Mouse (Mus musculus): ENCODE data around the gene Dgkh. TPM values are rescaled to one million over a fixed set of nuclear protein-coding genes. Genes with fewer than 3 reads are reported as not detected.
A peak's percentile ranks its signal among the peaks of the same experiment; 100 is the strongest.
"Not testable (repeated sequence)": the region's sequence is repeated elsewhere in the genome, so short reads cannot be mapped to it uniquely, and the experiment has no call there.

Dgkh gene
- total RNA-seq (2021): 1 to 10 TPM; 2.8 to 3.3 TPM
- long read RNA-seq, experiment 1, full-length matches to known transcripts: 2 of 2 reads
- long read RNA-seq, experiment 1, partial matches to known transcripts: 0 of 2 reads
- long read RNA-seq, experiment 1, other reads (novel, unspliced or antisense): 0 of 2 reads
- long read RNA-seq, experiment 2, partial matches to known transcripts: 0 of 1 reads
- long read RNA-seq, experiment 2, other reads (novel, unspliced or antisense): 1 of 1 reads

DNA sequence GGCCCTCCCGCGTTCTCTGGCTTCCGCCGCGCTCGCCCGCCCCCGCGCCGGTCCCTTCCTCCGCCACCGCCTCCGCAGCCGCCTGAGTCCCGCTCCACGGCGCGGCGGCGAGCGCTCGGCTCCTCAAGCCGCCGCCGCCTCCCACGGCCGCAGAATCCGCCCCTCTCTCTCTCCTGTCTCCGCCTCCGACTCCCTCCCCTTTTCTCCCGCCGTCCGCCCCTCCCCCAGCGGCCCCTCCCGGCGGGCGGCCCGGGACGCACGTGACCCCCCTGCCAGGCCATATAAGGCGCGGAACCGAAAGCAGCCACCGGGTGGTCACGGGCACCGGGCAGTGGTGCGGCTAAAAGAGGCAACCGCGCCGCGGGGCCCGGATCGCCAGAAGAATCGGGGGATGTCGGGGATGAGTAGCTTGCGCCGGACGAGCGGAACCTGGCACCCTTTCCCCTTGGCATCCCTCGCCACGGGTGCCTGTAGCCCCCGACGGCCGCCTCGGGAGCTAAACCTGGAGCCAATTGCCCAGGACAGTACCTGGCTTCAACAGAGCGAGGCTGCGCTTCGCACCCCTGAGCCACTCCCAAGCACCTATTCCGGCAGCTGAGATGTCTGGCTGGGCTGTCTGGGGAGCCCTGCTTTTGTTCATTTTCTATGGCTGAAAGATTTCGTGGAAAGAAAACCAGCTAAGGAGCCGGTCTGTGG is at the start of gene Dgkh:
TSS of gene Dgkh (minus strand) at position 160 of the 696 bp plus-strand sequence.
- peak; percentile 96 for DNase-seq
- TF ChIP-seq CTCF (IDR thresholded peaks at IDR 0.05): no peak
- H3K4me3 ChIP-seq: peak within 1 kb of the TSS; percentile 84
- intact Hi-C loops (cut with DNase I): loop anchor here (5.0 kb wide), 1 partner anchor 115 kb away; the partner anchor contains the start of gene Vwa8
- H3K27ac ChIP-seq: peak within 1 kb of the TSS; percentile 92

DNA sequence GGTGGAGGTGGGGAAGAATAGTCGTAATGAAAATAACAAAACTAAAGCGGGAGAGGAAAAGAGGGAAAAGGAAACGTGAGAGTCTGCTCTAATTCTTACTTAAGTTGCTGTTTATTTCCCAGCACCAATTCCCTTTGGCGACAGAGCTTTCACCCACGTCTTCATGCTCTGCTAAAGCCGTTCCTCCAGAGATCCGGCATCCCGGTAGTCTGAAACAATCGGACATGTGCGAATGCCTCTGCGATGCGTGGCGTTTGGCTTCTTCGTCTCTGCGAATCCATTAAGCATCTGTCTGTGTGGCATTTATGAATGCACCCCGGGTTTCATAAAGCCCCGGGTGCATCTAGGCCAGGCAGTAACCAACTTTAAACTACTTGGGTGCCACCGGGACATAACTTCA is 44.6 kb upstream of the Dgkh start:
- no peak for DNase-seq
- TF ChIP-seq CTCF (IDR thresholded peaks at IDR 0.05): no peak
- intact Hi-C loops (cut with DNase I): no loop called here
- Histone ChIP-seq H3K4me3 (peak overlapping the region; percentile 17; the same call in 1 of the 2 replicates), H3K27ac (no peak overlapping the region)

DNA sequence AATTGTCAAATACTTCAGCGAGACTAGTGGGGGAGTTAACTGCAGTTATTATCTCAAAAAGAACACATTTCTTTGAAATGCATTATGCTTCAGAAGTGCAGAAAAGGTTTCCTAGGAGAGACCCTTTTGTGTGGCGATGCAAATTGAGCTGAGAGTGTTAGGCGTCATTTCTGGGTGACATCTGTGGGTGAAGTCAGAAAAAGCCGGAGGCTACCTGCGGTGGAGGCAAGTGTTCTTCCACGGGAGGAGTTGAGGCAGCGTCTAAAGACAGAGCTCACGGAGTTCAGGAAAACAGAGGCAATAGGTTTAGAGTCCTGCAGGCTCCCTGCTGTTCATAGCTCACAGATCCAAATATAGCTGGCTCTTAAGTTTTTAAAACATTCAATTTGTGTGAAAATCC is 44.1 kb upstream of the Dgkh start:
- Histone ChIP-seq H3K27ac (no peak overlapping the region), H3K4me3 (peak overlapping the region; percentile 17; the same call in 1 of the 2 replicates)
- no peak for DNase-seq
- intact Hi-C loops (cut with DNase I): no loop called here
- no peak for TF ChIP-seq CTCF (IDR thresholded peaks at IDR 0.05)

GRCm38 (mm10) chr14:78775699-78776098 is 43.1 kb upstream of the Dgkh start:
- Histone ChIP-seq H3K27ac (no peak overlapping the region), H3K4me3 (no peak overlapping the region)
- no peak for TF ChIP-seq CTCF (IDR thresholded peaks at IDR 0.05)
- DNase-seq: no peak
- intact Hi-C loops (cut with DNase I): no loop called here

GRCm38 (mm10) chr14:78775226-78775625 is 42.6 kb upstream of the Dgkh start:
- no peak overlapping the region for H3K4me3 ChIP-seq
- no peak for TF ChIP-seq CTCF (IDR thresholded peaks at IDR 0.05)
- no peak overlapping the region for H3K27ac ChIP-seq
- intact Hi-C loops (cut with DNase I): no loop called here
- no peak for DNase-seq

DNA sequence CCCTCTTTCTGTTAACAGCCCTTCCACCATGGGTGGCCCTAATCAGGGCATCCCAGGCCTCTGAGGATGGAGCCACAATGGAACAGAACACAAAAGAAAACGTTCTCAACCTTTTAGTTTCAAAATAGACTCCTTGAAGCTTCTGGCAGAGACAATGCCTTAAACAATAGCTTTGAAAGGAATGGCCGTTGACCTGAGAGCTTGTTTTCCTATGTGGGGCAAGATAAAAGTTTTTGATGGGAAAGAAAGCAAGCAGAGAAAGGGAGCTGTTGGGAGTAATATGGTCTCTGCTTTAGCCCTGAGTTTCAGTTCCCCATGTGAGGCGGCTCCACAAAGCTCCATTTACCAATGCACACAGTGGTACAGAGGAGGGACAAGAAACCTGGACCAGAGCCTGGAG is 37.9 kb upstream of the Dgkh start:
- DNase-seq: no peak
- TF ChIP-seq CTCF (IDR thresholded peaks at IDR 0.05): no peak
- intact Hi-C loops (cut with DNase I): no loop called here
- Histone ChIP-seq H3K27ac (no peak overlapping the region), H3K4me3 (no peak overlapping the region)

GRCm38 (mm10) chr14:78761064-78761463 is 28.5 kb upstream of the Dgkh start:
- TF ChIP-seq CTCF (IDR thresholded peaks at IDR 0.05): no peak
- intact Hi-C loops (cut with DNase I): no loop called here
- H3K27ac ChIP-seq: no peak overlapping the region
- DNase-seq: no peak
- H3K4me3 ChIP-seq: no peak overlapping the region

DNA sequence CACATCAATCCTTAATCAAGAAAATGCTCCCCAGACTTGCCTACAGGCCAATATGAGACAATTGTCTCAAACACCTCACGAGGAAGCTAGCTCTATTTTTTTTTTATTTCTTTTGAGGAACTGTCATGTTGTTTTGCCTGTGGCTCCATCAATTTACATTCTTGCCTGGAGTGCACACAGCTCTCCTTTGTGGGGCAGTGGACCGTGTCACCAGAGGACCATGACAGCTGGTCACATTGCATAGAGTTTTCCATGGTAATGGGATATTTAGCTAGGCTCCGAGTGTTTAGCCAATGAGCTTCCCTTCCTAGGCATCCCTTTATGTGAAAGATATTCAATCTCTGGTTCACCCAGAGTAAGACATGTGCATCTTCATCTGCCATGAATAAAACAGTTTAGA is 26.9 kb upstream of the Dgkh start:
- TF ChIP-seq CTCF (IDR thresholded peaks at IDR 0.05): no peak

DNA sequence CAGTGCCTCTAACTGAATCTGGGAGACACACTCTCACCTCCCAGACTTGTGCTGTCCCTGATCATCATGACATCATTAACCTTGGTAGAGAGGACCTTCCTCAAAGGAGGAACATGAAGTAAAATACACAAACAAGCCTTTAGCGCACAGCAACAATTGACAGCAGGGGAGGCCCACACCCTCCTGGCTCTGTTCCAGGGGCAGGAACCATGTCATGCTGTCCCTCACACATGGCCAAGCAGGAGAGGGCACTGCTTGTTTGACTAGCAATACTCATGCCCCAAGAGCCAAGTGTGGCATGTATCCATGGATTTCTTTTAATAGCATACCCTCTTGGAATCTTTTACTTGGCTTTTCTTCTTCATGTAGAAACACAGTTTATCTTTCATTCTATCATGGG is 22.7 kb upstream of the Dgkh start:
- Histone ChIP-seq H3K4me3 (no peak overlapping the region), H3K27ac (no peak overlapping the region)
- DNase-seq: no peak
- no peak for TF ChIP-seq CTCF (IDR thresholded peaks at IDR 0.05)
- intact Hi-C loops (cut with DNase I): no loop called here

More for the DNA sequence above, 26.9 kb upstream of the Dgkh start:
- intact Hi-C loops (cut with DNase I): no loop called here
- Histone ChIP-seq H3K4me3 (no peak overlapping the region), H3K27ac (no peak overlapping the region)
- no peak for DNase-seq

DNA sequence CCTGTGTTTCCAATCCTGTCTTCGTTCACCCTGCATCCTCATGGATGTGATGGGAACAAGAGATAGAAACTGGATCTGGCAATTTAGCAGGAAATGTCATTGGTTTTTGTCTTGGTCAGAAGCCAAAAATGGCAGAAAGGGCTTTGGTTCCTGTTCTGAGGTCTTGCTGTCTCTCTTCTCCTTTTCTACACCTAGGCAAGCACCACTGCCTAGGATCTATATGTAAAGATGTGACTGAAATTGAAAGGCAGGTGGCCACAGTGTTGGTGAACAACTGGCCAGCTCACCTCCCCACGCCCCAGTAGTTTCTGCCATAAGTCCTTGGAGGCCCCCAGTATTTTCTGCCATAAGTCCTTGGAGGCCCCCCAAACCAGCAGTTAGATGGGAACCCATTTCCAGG is 16.1 kb upstream of the Dgkh start:
- intact Hi-C loops (cut with DNase I): no loop called here
- no peak for TF ChIP-seq CTCF (IDR thresholded peaks at IDR 0.05)
- Histone ChIP-seq H3K4me3 (no peak overlapping the region), H3K27ac (no peak overlapping the region)
- no peak for DNase-seq

GRCm38 (mm10) chr14:78747969-78748651 is 15.5 kb upstream of the Dgkh start:
- no peak overlapping the region for H3K27ac ChIP-seq
- TF ChIP-seq CTCF (IDR thresholded peaks at IDR 0.05): no peak
- no peak overlapping the region for H3K4me3 ChIP-seq
- intact Hi-C loops (cut with DNase I): no loop called here
- no peak for DNase-seq

GRCm38 (mm10) chr14:78747454-78747853 is 14.9 kb upstream of the Dgkh start:
- no peak overlapping the region for H3K27ac ChIP-seq
- H3K4me3 ChIP-seq: no peak overlapping the region
- no peak for TF ChIP-seq CTCF (IDR thresholded peaks at IDR 0.05)
- DNase-seq: no peak
- intact Hi-C loops (cut with DNase I): no loop called here

DNA sequence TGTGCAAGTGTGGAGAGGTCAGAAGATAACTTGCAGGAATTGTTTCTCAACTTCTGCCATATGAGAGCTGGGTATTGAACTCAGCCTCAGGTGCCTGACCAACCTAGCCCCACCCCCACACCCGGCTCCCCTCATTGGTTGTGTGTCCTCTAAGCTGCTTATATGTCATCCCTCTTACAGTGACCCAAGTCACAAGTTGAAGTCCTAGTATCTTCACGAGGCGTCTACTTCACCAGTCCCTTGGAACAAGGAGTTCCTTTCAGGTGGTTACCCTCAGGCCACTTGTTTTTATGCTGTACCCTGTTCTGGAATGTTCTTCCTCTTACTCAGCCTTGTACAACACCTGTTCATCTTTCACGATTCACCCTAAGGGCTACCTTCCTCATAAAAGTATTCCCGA is 2.0 kb upstream of the Dgkh start:
- no peak for DNase-seq
- TF ChIP-seq CTCF (IDR thresholded peaks at IDR 0.05): no peak
- Histone ChIP-seq H3K27ac (no peak overlapping the region), H3K4me3 (no peak overlapping the region)
- intact Hi-C loops (cut with DNase I): loop anchor here (5.0 kb wide), 1 partner anchor 113 kb away; the partner anchor contains the start of gene Vwa8

DNA sequence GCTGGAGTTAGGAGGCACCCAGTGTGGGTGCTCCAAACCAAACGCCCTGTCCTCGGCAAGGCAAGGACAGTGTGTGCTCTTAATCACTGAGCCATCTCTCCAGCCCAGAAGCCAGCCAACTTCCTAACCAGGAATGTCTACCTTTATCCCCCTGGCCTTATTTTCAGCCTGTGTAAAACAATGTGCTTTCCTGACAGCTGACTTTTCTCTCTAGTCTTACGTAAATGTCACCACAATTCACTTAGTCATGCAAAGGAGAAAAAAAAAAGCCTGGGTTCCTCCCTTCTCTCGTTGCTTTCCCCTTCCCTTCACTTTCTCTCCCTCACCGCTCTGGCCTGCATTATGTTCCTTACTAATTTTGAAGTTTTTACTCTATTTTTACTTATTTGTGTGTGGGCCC is 1.6 kb upstream of the Dgkh start:
- not testable (repeated sequence) for H3K27ac ChIP-seq, H3K4me3 ChIP-seq, DNase-seq
- intact Hi-C loops (cut with DNase I): loop anchor here (5.0 kb wide), 1 partner anchor 113 kb away; the partner anchor contains the start of gene Vwa8
